Mouse (Mus musculus): ENCODE results near the gene Kit. TPM values are rescaled to one million over a fixed set of nuclear protein-coding genes. Genes with fewer than 3 reads are reported as not detected.
A peak's percentile ranks its signal among the peaks of the same experiment; 100 is the strongest.

Gene Kit
- polyA plus RNA-seq, 1 experiment: 7.8 TPM

GRCm38 (mm10) chr5:75553021-75553420 is 21.7 kb upstream of the Kit start:
- Histone ChIP-seq H3K4me3 (replicated peaks; ENCODE audit: control insufficient read depth, low read depth, low read length) (no peak overlapping the region), H3K4me1 (ENCODE audit: control insufficient read depth, insufficient read depth, low read length) (no peaks in the 10 kb centered on the region; the same call in 1 of the 2 replicates), H3K27ac (ENCODE audit: control insufficient read depth, insufficient read depth, low read depth, low read length, poor library complexity) (no peak overlapping the region)
- WGBS: 89% methylated on average over 3 of the region's 3 CpGs
- no peak for TF ChIP-seq POLR2A (IDR thresholded peaks at IDR 0.05; ENCODE audit: borderline replicate concordance, control insufficient read depth, low read depth, low read length)
- TF ChIP-seq CTCF (IDR thresholded peaks at IDR 0.05; ENCODE audit: control insufficient read depth, insufficient read depth, low read length): no peak

GRCm38 (mm10) chr5:75557636-75558035 is 17.1 kb upstream of the Kit start:
- Histone ChIP-seq H3K4me1 (ENCODE audit: control insufficient read depth, insufficient read depth, low read length) (no peaks in the 10 kb centered on the region; the same call in 1 of the 2 replicates), H3K4me3 (replicated peaks; ENCODE audit: control insufficient read depth, low read depth, low read length) (no peak overlapping the region), H3K27ac (ENCODE audit: control insufficient read depth, insufficient read depth, low read depth, low read length, poor library complexity) (no peak overlapping the region)
- 85% methylated on average over 11 of the region's 11 CpGs for WGBS
- TF ChIP-seq POLR2A (IDR thresholded peaks at IDR 0.05; ENCODE audit: borderline replicate concordance, control insufficient read depth, low read depth, low read length): no peak

- TF ChIP-seq CTCF (IDR thresholded peaks at IDR 0.05; ENCODE audit: control insufficient read depth, insufficient read depth, low read length) (no peak), POLR2A (IDR thresholded peaks at IDR 0.05; ENCODE audit: borderline replicate concordance, control insufficient read depth, low read depth, low read length) (no peak)
- Histone ChIP-seq H3K27ac (ENCODE audit: control insufficient read depth, insufficient read depth, low read depth, low read length, poor library complexity) (no peak overlapping the region), H3K4me3 (replicated peaks; ENCODE audit: control insufficient read depth, low read depth, low read length) (no peak overlapping the region), H3K4me1 (ENCODE audit: control insufficient read depth, insufficient read depth, low read length) (no peaks in the 10 kb centered on the region; the same call in 1 of the 2 replicates)
- 81% methylated on average over 6 of the region's 6 CpGs for WGBS
Observed at GRCm38 (mm10) chr5:75559291-75559690, 15.4 kb upstream of the Kit start.

GRCm38 (mm10) chr5:75561231-75561630 is 13.5 kb upstream of the Kit start:
- Histone ChIP-seq H3K4me3 (replicated peaks; ENCODE audit: control insufficient read depth, low read depth, low read length) (no peak overlapping the region), H3K4me1 (ENCODE audit: control insufficient read depth, insufficient read depth, low read length) (no peaks in the 10 kb centered on the region; the same call in 1 of the 2 replicates), H3K27ac (ENCODE audit: control insufficient read depth, insufficient read depth, low read depth, low read length, poor library complexity) (no peak overlapping the region)
- TF ChIP-seq POLR2A (IDR thresholded peaks at IDR 0.05; ENCODE audit: borderline replicate concordance, control insufficient read depth, low read depth, low read length) (no peak), CTCF (IDR thresholded peaks at IDR 0.05; ENCODE audit: control insufficient read depth, insufficient read depth, low read length) (no peak)
- WGBS: 80% methylated on average over 2 of the region's 2 CpGs

- TF ChIP-seq POLR2A (IDR thresholded peaks at IDR 0.05; ENCODE audit: borderline replicate concordance, control insufficient read depth, low read depth, low read length): no peak
- no peak for TF ChIP-seq CTCF (IDR thresholded peaks at IDR 0.05; ENCODE audit: control insufficient read depth, insufficient read depth, low read length)
- Histone ChIP-seq H3K27ac (ENCODE audit: control insufficient read depth, insufficient read depth, low read depth, low read length, poor library complexity) (no peak overlapping the region), H3K4me1 (ENCODE audit: control insufficient read depth, insufficient read depth, low read length) (peaks cover 2% of the 10 kb centered on the region; the same call in 1 of the 2 replicates), H3K4me3 (replicated peaks; ENCODE audit: control insufficient read depth, low read depth, low read length) (peak overlapping the region; percentile 78)
- 6% methylated on average over 27 of the region's 27 CpGs for WGBS
Observed at GRCm38 (mm10) chr5:75574151-75574851, 415 bp upstream of the Kit start.

- Histone ChIP-seq H3K4me3 (replicated peaks; ENCODE audit: control insufficient read depth, low read depth, low read length) (peak overlapping the region; percentile 78), H3K4me1 (ENCODE audit: control insufficient read depth, insufficient read depth, low read length) (peaks cover 4% of the 10 kb centered on the region), H3K27ac (ENCODE audit: control insufficient read depth, insufficient read depth, low read depth, low read length, poor library complexity) (peak overlapping the region; percentile 60; the same call in 1 of the 2 replicates)
- TF ChIP-seq CTCF (IDR thresholded peaks at IDR 0.05; ENCODE audit: control insufficient read depth, insufficient read depth, low read length): no peak
- under 1% methylated on average over 53 of the region's 53 CpGs for WGBS
Observed at GRCm38 (mm10) chr5:75575567-75576515, 1.1 kb downstream of the Kit start.

GRCm38 (mm10) chr5:75576741-75577140 is 2.0 kb downstream of the Kit start:
- TF ChIP-seq POLR2A (IDR thresholded peaks at IDR 0.05; ENCODE audit: borderline replicate concordance, control insufficient read depth, low read depth, low read length) (no peak), CTCF (IDR thresholded peaks at IDR 0.05; ENCODE audit: control insufficient read depth, insufficient read depth, low read length) (no peak)
- Histone ChIP-seq H3K4me1 (ENCODE audit: control insufficient read depth, insufficient read depth, low read length) (peaks cover 6% of the 10 kb centered on the region), H3K4me3 (replicated peaks; ENCODE audit: control insufficient read depth, low read depth, low read length) (no peak overlapping the region), H3K27ac (ENCODE audit: control insufficient read depth, insufficient read depth, low read depth, low read length, poor library complexity) (no peak overlapping the region)
- 1% methylated on average over 6 of the region's 6 CpGs for WGBS

GRCm38 (mm10) chr5:75578141-75578540 is 3.4 kb downstream of the Kit start:
- TF ChIP-seq CTCF (IDR thresholded peaks at IDR 0.05; ENCODE audit: control insufficient read depth, insufficient read depth, low read length) (no peak), POLR2A (IDR thresholded peaks at IDR 0.05; ENCODE audit: borderline replicate concordance, control insufficient read depth, low read depth, low read length) (no peak)
- WGBS: 5% methylated on average over 7 of the region's 7 CpGs
- Histone ChIP-seq H3K4me3 (replicated peaks; ENCODE audit: control insufficient read depth, low read depth, low read length) (no peak overlapping the region), H3K27ac (ENCODE audit: control insufficient read depth, insufficient read depth, low read depth, low read length, poor library complexity) (no peak overlapping the region), H3K4me1 (ENCODE audit: control insufficient read depth, insufficient read depth, low read length) (peaks cover 6% of the 10 kb centered on the region)
